Mouse (Mus musculus) urinary bladder, adult 18-20 months (tissue): ENCODE measurements at regions not wholly inside any gene's neighbourhood (a gene's known extent, or its start where the extent isn't known, plus 50 kb on each side); places are given as distances from the start of the nearest gene placed in this dataset.
"Not testable (repeated sequence)": the region's sequence is repeated elsewhere in the genome, so short reads cannot be mapped to it uniquely, and the experiment has no call there.

Source experiments
- DNase-seq, 2 experiments: peaks; one replicate each; pipeline ENCODE4 v3.0.0; 2022; ENCODE audit warnings: low spot score in 2 of 2, mixed read lengths in 2 of 2

GRCm38 (mm10) chr1:141716953-141717352 lies 1471.0 kb downstream of the Kcnt2 start:
- no peak for DNase-seq

- DNase-seq = no peak
These were observed 1471.6 kb downstream of the Kcnt2 start for GRCm38 (mm10) chr1:141717510-141717909.

- DNase-seq = no peak
These were observed 1495.3 kb downstream of the Kcnt2 start for GRCm38 (mm10) chr1:141741299-141741698.

- DNase-seq = no peak
These were observed 1530.1 kb downstream of the Kcnt2 start for GRCm38 (mm10) chr1:141776059-141776458.

GRCm38 (mm10) chr1:141783367-141783766 lies 1537.4 kb downstream of the Kcnt2 start:
- no peak for DNase-seq

- no peak for DNase-seq
These were observed 1567.6 kb downstream of the Kcnt2 start for GRCm38 (mm10) chr1:141813315-141814158.

GRCm38 (mm10) chr1:141831444-141831843 lies 1585.5 kb downstream of the Kcnt2 start:
- DNase-seq = no peak

GRCm38 (mm10) chr1:141842547-141842946 lies 1596.6 kb downstream of the Kcnt2 start:
- no peak for DNase-seq

GRCm38 (mm10) chr1:141853841-141854240 lies 1607.9 kb downstream of the Kcnt2 start:
- not testable (repeated sequence) for DNase-seq

- DNase-seq = no peak
These were observed 1638.4 kb downstream of the Kcnt2 start for GRCm38 (mm10) chr1:141884356-141884755.

GRCm38 (mm10) chr1:141897924-141898455 lies 1652.0 kb downstream of the Kcnt2 start:
- DNase-seq = no peak

- DNase-seq = no peak
These were observed 1665.9 kb downstream of the Kcnt2 start for GRCm38 (mm10) chr1:141911714-141912398.

GRCm38 (mm10) chr1:141926194-141926593 lies 1680.2 kb downstream of the Kcnt2 start:
- no peak for DNase-seq

GRCm38 (mm10) chr1:141926804-141927203 lies 1680.8 kb downstream of the Kcnt2 start:
- DNase-seq = no peak

GRCm38 (mm10) chr1:141948055-141948454 lies 1692.4 kb upstream of the B3galt2 start:
- DNase-seq = no peak

GRCm38 (mm10) chr1:141954323-141954867 lies 1686.1 kb upstream of the B3galt2 start:
- no peak for DNase-seq

- DNase-seq = peak in 1 of 2 experiments; percentile 5
These were observed 1678.7 kb upstream of the B3galt2 start for GRCm38 (mm10) chr1:141961743-141962142.

- no peak for DNase-seq
These were observed 1672.3 kb upstream of the B3galt2 start for GRCm38 (mm10) chr1:141968133-141968532.

- DNase-seq = no peak
These were observed 1666.1 kb upstream of the B3galt2 start for GRCm38 (mm10) chr1:141974329-141974728.

- DNase-seq = no peak
These were observed 1640.7 kb upstream of the B3galt2 start for GRCm38 (mm10) chr1:141999769-142000168.

- DNase-seq = no peak
These were observed 1640.1 kb upstream of the B3galt2 start for GRCm38 (mm10) chr1:142000335-142000734.

- no peak for DNase-seq
These were observed 1634.1 kb upstream of the B3galt2 start for GRCm38 (mm10) chr1:142006316-142006715.
